Mouse (Mus musculus) T-helper 17 cell (primary cell): ENCODE results near the gene Olfr410.

Experiments used
- in situ Hi-C, 2 experiments: fragments of 300-600 bp; cut with MboI, MseI; formaldehyde crosslinking; loops; 1 replicate in 1 of 2; 2 replicates in 1 of 2; pipeline ENCODE4 v1.15.1; 2025; ENCODE audit warnings: high pct_unique_total_duplicates in 2 of 2

Olfr410 gene

GRCm38 (mm10) chr11:74337931-74338330, at the start of gene Olfr410:
Olfr410 (minus strand) TSS chr11:74338031.
- in situ Hi-C loops: no loop called here

- in situ Hi-C loops: loop anchor here in 1 of 2 experiments (25.0 kb wide), 1 partner anchor 150 kb away; no protein-coding TSS in a partner anchor
These were observed 49.4 kb upstream of the Olfr410 start for GRCm38 (mm10) chr11:74387203-74387602.

DNA sequence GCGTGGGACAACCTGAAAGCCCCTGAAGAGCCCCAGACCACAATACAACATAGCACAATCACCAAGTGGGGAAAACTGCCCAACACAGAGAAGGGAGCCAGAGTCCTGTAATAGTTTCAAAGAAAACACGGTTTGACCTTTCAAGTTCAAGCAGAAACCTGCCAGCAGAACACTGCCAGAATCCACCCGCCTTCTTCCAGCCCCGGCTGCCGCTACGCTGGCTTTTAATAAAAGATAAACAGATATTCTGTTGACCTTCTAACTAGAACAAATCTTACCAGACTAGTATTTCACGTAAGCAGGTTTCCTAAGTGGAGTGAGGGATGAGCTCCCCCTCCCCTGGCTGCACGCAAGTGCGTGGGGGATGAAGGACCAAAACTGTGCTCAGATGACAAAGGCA, 47.8 kb upstream of the Olfr410 start:
- in situ Hi-C loops: loop anchor here in 1 of 2 experiments (25.0 kb wide), 1 partner anchor 152 kb away; no protein-coding TSS in a partner anchor

- in situ Hi-C loops: loop anchor here (5.0 to 25.0 kb wide), 5 partner anchors 155 to 1225 kb away; no protein-coding TSS in a partner anchor
These were observed 41.5 kb upstream of the Olfr410 start for GRCm38 (mm10) chr11:74379166-74379873.

- in situ Hi-C loops: loop anchor here (5.0 to 25.0 kb wide), 5 partner anchors 158 to 1222 kb away; no protein-coding TSS in a partner anchor
These were observed 39.0 kb upstream of the Olfr410 start for GRCm38 (mm10) chr11:74376847-74377246.

DNA sequence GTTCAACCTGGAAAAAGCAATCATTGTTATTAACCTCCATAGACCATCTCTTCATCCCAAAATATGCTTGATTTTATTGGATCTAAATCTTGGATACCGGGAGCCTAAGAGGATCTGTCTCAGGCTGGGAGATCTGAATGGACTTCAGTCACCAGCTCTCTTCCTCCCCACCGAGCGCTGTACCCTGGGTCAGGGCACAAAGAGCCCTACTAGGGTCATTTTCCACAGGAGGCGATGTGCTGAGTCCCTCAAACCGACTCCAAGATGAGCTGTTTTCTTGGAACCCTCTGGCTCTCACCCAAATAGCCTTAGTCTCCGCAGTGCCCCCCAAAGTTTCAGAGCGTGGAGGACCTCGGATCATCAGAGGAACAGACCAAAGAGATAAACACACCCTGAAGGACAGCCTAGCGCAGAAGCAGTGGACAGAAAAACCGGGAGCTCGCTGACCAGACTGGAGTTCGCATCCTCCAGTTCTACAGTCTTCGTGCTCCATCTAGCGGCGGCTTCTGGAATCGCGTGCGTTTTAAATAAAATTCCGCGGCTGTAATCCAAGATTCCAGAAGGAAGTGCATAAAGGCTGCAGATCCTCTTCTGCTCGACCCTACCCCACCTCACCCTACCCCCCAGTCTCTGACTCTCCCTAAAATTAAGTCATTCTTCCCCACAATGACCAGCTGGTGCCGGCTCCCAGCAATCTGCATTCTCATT, 33.7 kb upstream of the Olfr410 start:
- in situ Hi-C loops: loop anchor here (10.0 kb wide), 3 partner anchors 163 to 1217 kb away; no protein-coding TSS in a partner anchor

GRCm38 (mm10) chr11:74361769-74362168, 23.9 kb upstream of the Olfr410 start, which contains the start of gene Olfr412:
Olfr412 (plus strand) TSS chr11:74362069.
- in situ Hi-C loops: no loop called here

- in situ Hi-C loops: no loop called here
These were observed 14.7 kb upstream of the Olfr410 start, which contains the start of gene Olfr411 for GRCm38 (mm10) chr11:74352550-74352949. Olfr411 (minus strand) TSS chr11:74352650.

DNA sequence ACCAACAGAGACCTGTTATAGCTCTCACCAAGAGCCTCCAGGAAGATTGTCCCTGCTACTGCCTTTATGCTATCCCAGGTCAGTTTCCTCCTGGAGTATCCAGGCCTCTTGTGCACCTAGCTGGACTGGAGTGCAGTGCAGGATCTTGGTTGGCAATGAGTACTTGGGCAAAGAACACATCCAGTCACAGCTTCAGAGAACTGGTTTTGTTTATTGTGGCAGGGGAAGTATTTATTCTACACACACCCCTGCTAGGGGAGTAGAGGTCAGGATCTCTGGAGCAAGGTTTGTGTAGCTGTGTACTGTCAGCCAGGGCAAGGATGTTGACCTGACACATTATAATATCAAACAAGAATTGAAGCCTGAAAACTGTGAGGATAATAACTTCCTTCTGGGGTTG, 9.1 kb downstream of the Olfr410 start:
- in situ Hi-C loops: no loop called here

- in situ Hi-C loops: no loop called here
These were observed 11.8 kb downstream of the Olfr410 start for GRCm38 (mm10) chr11:74326044-74326443.

DNA sequence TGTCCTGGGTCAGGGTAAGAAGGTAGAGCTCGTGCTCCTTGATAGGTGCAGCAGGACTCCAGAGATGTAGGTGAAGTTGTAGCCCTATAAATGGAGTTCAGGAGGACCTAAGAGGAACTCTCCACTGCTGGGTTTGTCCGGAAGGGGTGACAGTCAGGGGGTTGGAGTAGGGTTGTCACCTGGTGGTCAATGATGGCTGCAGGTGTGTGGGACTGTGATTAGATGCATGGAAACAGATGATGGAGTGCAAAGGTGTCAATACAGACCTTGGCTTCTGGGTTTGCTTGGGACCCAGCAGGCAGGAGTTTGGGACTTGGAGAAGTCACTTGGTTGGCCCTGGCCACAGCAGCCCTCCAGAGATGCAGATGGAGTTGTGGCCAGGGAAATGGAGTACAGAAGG, 50.6 kb downstream of the Olfr410 start:
- in situ Hi-C loops: no loop called here

DNA sequence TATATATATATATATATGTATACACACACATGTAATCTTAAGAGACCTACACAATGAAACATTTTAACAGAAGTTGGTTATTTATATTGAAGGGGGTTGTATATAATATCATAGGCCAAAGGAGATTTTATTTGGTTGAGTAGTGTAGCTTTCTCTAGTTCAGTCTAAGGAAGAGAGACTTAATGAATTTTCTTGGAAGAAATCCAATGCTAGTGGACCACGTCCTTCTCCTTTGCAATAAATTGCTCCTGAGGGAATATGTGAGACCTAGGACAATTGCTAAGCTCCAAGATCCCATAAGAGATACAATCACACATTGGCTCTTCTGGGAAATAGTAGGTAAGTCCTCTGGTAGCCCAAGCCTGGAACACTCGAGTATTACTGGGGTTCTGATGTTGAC, 54.4 kb downstream of the Olfr410 start, which contains the start of gene Olfr59:
Gene Olfr59, plus strand, starts transcription at position 301 of the 400 bp plus-strand sequence.
- in situ Hi-C loops: loop anchor here in 1 of 2 experiments (5.0 kb wide), 1 partner anchor 49 kb away; no protein-coding TSS in a partner anchor
